Mouse (Mus musculus): Measurements from ENCODE around the gene Ube2o. TPM values are rescaled to one million over a fixed set of nuclear protein-coding genes. Genes with fewer than 3 reads are reported as not detected.
"Not testable (repeated sequence)": the region's sequence is repeated elsewhere in the genome, so short reads cannot be mapped to it uniquely, and the experiment has no call there.

The Ube2o gene
- polyA plus RNA-seq, 1 experiment from 2014 or later, result 17.2 TPM

DNA sequence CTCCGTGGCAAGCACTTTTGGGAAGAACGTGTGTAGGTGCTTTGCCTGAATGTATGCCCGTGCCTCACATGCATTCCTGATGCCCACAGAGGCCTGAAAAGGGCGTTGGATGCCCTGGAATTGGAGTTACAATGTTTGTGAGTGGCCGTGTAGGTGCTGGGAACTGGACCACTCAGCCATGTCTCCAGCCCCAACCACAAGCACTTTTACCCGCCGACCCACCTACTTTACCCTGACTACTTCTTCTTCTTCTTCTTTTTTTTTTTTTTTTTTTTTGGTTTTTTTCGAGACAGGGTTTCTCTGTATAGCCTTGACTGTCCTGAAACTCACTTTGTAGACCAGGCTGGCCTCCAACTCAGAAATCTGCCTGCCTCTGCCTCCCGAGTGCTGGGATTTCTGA is 29.9 kb upstream of the Ube2o start:
- not testable (repeated sequence) for H3K9ac ChIP-seq (replicated peaks; ENCODE audit: low read length); H3K36me3 ChIP-seq (replicated peaks; ENCODE audit: control insufficient read depth, insufficient read depth, low read depth, low read length)
- WGBS, result 89% methylated on average over 8 of the region's 9 CpGs

GRCm38 (mm10) chr11:116609965-116610630 is 28.9 kb upstream of the Ube2o start:
- DNase-seq (ENCODE audit: low spot score) (no peak), ATAC-seq (replicated peaks; ENCODE audit: insufficient number of reproducible peaks, low FRiP score, low TSS enrichment, low read depth) (no peak)
- Histone ChIP-seq H3K27me3 (ENCODE audit: control insufficient read depth, insufficient read depth, low read length) (no peaks in the 10 kb centered on the region), H3K36me3 (replicated peaks; ENCODE audit: control insufficient read depth, insufficient read depth, low read depth, low read length) (no peaks in the 10 kb centered on the region), H3K9me3 (replicated peaks; ENCODE audit: control insufficient read depth, low read length) (no peaks in the 10 kb centered on the region), H3K4me1 (ENCODE audit: control insufficient read depth, insufficient read depth, low read length) (no peaks in the 10 kb centered on the region), H3K9ac (replicated peaks; ENCODE audit: low read length) (no peak overlapping the region), H3K4me2 (ENCODE audit: low read depth, low read length) (no peak overlapping the region), H3K4me3 (ENCODE audit: low read depth, low read length) (no peak overlapping the region), H3K27ac (replicated peaks; ENCODE audit: low read depth, low read length) (no peak overlapping the region)
- 84% methylated on average over 15 of the region's 15 CpGs for WGBS

More for the DNA sequence above, 29.9 kb upstream of the Ube2o start:
- not testable (repeated sequence) for H3K27ac ChIP-seq (replicated peaks; ENCODE audit: low read depth, low read length); DNase-seq (ENCODE audit: low spot score); ATAC-seq (replicated peaks; ENCODE audit: insufficient number of reproducible peaks, low FRiP score, low TSS enrichment, low read depth); H3K9me3 ChIP-seq (replicated peaks; ENCODE audit: control insufficient read depth, low read length); H3K4me1 ChIP-seq (ENCODE audit: control insufficient read depth, insufficient read depth, low read length); H3K27me3 ChIP-seq (ENCODE audit: control insufficient read depth, insufficient read depth, low read length); H3K4me2 ChIP-seq (ENCODE audit: low read depth, low read length); H3K4me3 ChIP-seq (ENCODE audit: low read depth, low read length)

- Histone ChIP-seq H3K4me1 (ENCODE audit: control insufficient read depth, insufficient read depth, low read length) (no peaks in the 10 kb centered on the region), H3K4me2 (ENCODE audit: low read depth, low read length) (no peak overlapping the region), H3K9me3 (replicated peaks; ENCODE audit: control insufficient read depth, low read length) (no peaks in the 10 kb centered on the region), H3K27ac (replicated peaks; ENCODE audit: low read depth, low read length) (no peak overlapping the region), H3K36me3 (replicated peaks; ENCODE audit: control insufficient read depth, insufficient read depth, low read depth, low read length) (no peaks in the 10 kb centered on the region), H3K4me3 (ENCODE audit: low read depth, low read length) (no peak overlapping the region), H3K9ac (replicated peaks; ENCODE audit: low read length) (no peak overlapping the region), H3K27me3 (ENCODE audit: control insufficient read depth, insufficient read depth, low read length) (no peaks in the 10 kb centered on the region)
- DNase-seq (ENCODE audit: low spot score) (no peak), ATAC-seq (replicated peaks; ENCODE audit: insufficient number of reproducible peaks, low FRiP score, low TSS enrichment, low read depth) (no peak)
- WGBS, result 90% methylated on average over 3 of the region's 3 CpGs
These were observed 26.5 kb upstream of the Ube2o start for GRCm38 (mm10) chr11:116607717-116608116.

DNA sequence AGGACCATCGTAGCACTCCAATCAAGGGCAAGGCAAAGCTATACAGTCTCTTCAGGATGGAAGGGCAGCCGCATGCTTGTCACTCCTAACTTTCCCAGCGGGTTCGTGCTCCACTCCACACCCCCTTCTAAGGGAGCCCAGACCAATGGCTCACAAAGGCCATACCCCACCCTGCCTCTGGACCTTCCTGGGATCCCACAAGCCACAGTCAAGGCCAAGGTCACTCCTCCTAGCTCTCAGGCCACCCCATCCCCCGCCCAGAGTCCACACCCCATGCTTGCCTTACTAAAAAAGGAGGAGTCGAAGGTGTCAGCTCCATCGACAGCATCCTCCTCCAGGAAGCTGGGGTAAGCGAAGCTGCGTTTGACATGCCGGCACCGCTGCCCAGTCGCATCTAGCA is 22.9 kb upstream of the Ube2o start:
- DNase-seq (ENCODE audit: low spot score), result no peak

GRCm38 (mm10) chr11:116603339-116603738 is 22.1 kb upstream of the Ube2o start:
- Histone ChIP-seq H3K4me2 (ENCODE audit: low read depth, low read length) (no peak overlapping the region), H3K4me3 (ENCODE audit: low read depth, low read length) (no peak overlapping the region), H3K4me1 (ENCODE audit: control insufficient read depth, insufficient read depth, low read length) (no peaks in the 10 kb centered on the region), H3K9me3 (replicated peaks; ENCODE audit: control insufficient read depth, low read length) (no peaks in the 10 kb centered on the region), H3K9ac (replicated peaks; ENCODE audit: low read length) (no peak overlapping the region), H3K27ac (replicated peaks; ENCODE audit: low read depth, low read length) (no peak overlapping the region), H3K27me3 (ENCODE audit: control insufficient read depth, insufficient read depth, low read length) (no peaks in the 10 kb centered on the region), H3K36me3 (replicated peaks; ENCODE audit: control insufficient read depth, insufficient read depth, low read depth, low read length) (no peaks in the 10 kb centered on the region)
- 91% methylated on average over 10 of the region's 10 CpGs for WGBS
- ATAC-seq (replicated peaks; ENCODE audit: insufficient number of reproducible peaks, low FRiP score, low TSS enrichment, low read depth), result no peak
- no peak for DNase-seq (ENCODE audit: low spot score)

More for the DNA sequence above, 22.9 kb upstream of the Ube2o start:
- 92% methylated on average over 12 of the region's 12 CpGs for WGBS
- Histone ChIP-seq H3K4me1 (ENCODE audit: control insufficient read depth, insufficient read depth, low read length) (no peaks in the 10 kb centered on the region), H3K27me3 (ENCODE audit: control insufficient read depth, insufficient read depth, low read length) (no peaks in the 10 kb centered on the region), H3K27ac (replicated peaks; ENCODE audit: low read depth, low read length) (no peak overlapping the region), H3K4me3 (ENCODE audit: low read depth, low read length) (no peak overlapping the region), H3K36me3 (replicated peaks; ENCODE audit: control insufficient read depth, insufficient read depth, low read depth, low read length) (no peaks in the 10 kb centered on the region), H3K9ac (replicated peaks; ENCODE audit: low read length) (no peak overlapping the region), H3K4me2 (ENCODE audit: low read depth, low read length) (no peak overlapping the region), H3K9me3 (replicated peaks; ENCODE audit: control insufficient read depth, low read length) (no peaks in the 10 kb centered on the region)
- ATAC-seq (replicated peaks; ENCODE audit: insufficient number of reproducible peaks, low FRiP score, low TSS enrichment, low read depth), result no peak

GRCm38 (mm10) chr11:116602043-116602442 is 20.8 kb upstream of the Ube2o start:
- DNase-seq (ENCODE audit: low spot score), result no peak
- Histone ChIP-seq H3K4me3 (ENCODE audit: low read depth, low read length) (no peak overlapping the region), H3K4me2 (ENCODE audit: low read depth, low read length) (no peak overlapping the region), H3K4me1 (ENCODE audit: control insufficient read depth, insufficient read depth, low read length) (no peaks in the 10 kb centered on the region), H3K36me3 (replicated peaks; ENCODE audit: control insufficient read depth, insufficient read depth, low read depth, low read length) (no peaks in the 10 kb centered on the region), H3K27me3 (ENCODE audit: control insufficient read depth, insufficient read depth, low read length) (no peaks in the 10 kb centered on the region), H3K27ac (replicated peaks; ENCODE audit: low read depth, low read length) (no peak overlapping the region), H3K9ac (replicated peaks; ENCODE audit: low read length) (no peak overlapping the region), H3K9me3 (replicated peaks; ENCODE audit: control insufficient read depth, low read length) (no peaks in the 10 kb centered on the region)
- WGBS, result 87% methylated on average over 8 of the region's 8 CpGs
- ATAC-seq (replicated peaks; ENCODE audit: insufficient number of reproducible peaks, low FRiP score, low TSS enrichment, low read depth), result no peak

DNA sequence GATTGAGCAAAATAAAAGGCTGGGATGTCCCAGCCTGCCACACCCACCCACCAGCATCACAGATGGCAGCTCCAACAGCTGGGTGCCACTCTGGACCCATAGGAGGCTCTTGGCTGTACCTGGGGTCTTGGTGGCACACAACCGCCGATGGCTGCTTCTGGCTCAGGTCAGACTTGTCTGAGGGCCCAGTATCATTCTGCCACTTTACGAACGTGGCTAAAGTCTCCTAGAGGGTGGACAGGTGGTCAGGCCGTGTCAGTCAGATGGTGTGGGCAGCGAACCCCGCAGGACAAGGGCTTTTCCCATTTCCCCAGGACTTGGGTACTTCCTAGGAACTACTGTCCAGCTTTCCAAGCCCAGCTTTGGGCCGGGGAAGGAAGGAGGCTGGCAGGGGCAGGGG is 19.9 kb upstream of the Ube2o start:
- WGBS, result 91% methylated on average over 8 of the region's 8 CpGs
- H3K27me3 ChIP-seq (ENCODE audit: control insufficient read depth, insufficient read depth, low read length), result no peaks in the 10 kb centered on the region
- H3K27ac ChIP-seq (replicated peaks; ENCODE audit: low read depth, low read length), result no peak overlapping the region
- H3K4me3 ChIP-seq (ENCODE audit: low read depth, low read length), result no peak overlapping the region
- no peak for DNase-seq (ENCODE audit: low spot score)
- H3K9ac ChIP-seq (replicated peaks; ENCODE audit: low read length), result no peak overlapping the region
- no peaks in the 10 kb centered on the region for H3K36me3 ChIP-seq (replicated peaks; ENCODE audit: control insufficient read depth, insufficient read depth, low read depth, low read length)
- H3K4me1 ChIP-seq (ENCODE audit: control insufficient read depth, insufficient read depth, low read length), result no peaks in the 10 kb centered on the region
- no peaks in the 10 kb centered on the region for H3K9me3 ChIP-seq (replicated peaks; ENCODE audit: control insufficient read depth, low read length)
- ATAC-seq (replicated peaks; ENCODE audit: insufficient number of reproducible peaks, low FRiP score, low TSS enrichment, low read depth), result no peak
- no peak overlapping the region for H3K4me2 ChIP-seq (ENCODE audit: low read depth, low read length)

DNA sequence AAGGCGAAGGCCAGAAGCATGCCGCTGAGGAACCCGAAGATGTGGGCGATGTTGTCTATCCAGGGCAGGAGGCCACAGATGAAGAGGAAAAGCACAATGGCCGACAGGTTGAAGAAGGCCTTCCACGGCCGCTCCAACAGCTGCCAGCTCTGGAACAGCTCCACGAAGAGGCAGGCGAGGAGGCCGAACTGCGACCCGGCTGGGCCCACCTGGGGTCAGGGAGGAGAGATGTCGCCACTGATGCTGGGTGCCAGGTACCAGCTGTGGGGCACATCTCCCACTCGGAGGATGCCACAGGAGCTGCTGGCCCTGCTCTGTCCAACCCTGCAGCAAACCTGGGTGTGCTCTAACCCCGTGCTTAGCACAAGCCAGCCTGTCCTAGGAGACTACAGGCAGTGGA is 18.0 kb upstream of the Ube2o start:
- no peaks in the 10 kb centered on the region for H3K36me3 ChIP-seq (replicated peaks; ENCODE audit: control insufficient read depth, insufficient read depth, low read depth, low read length)
- H3K27ac ChIP-seq (replicated peaks; ENCODE audit: low read depth, low read length), result no peak overlapping the region
- H3K9ac ChIP-seq (replicated peaks; ENCODE audit: low read length), result no peak overlapping the region
- no peak for DNase-seq (ENCODE audit: low spot score)
- no peaks in the 10 kb centered on the region for H3K9me3 ChIP-seq (replicated peaks; ENCODE audit: control insufficient read depth, low read length)
- WGBS, result 95% methylated on average over 15 of the region's 15 CpGs
- H3K4me2 ChIP-seq (ENCODE audit: low read depth, low read length), result no peak overlapping the region
- H3K4me1 ChIP-seq (ENCODE audit: control insufficient read depth, insufficient read depth, low read length), result no peaks in the 10 kb centered on the region
- no peak overlapping the region for H3K4me3 ChIP-seq (ENCODE audit: low read depth, low read length)
- no peaks in the 10 kb centered on the region for H3K27me3 ChIP-seq (ENCODE audit: control insufficient read depth, insufficient read depth, low read length)
- ATAC-seq (replicated peaks; ENCODE audit: insufficient number of reproducible peaks, low FRiP score, low TSS enrichment, low read depth), result no peak

All from embryonic facial prominence, embryonic 11.5 days (tissue).